ENCODE assay signal across 12 mouse cellular contexts in genomic region chr19:47412566-47413248, GRCm38 (mm10). TPM values are rescaled to one million over a fixed set of nuclear protein-coding genes. Genes with fewer than 3 reads are reported as not detected.
DNase-seq lines count a peak whose midpoint lies in the region; ATAC-seq and TF ChIP-seq lines count a peak whose summit lies in the region.
"Had no signal": no experiment of that assay in that cellular context is flagged by ENCODE, and none has a peak within 500 bp of the region (broad histone marks: within the 10 kb centered on the region; RNA-seq: fewer than 3 reads in every experiment).

No protein-coding gene starts in this region.

- DNase-seq in hindbrain, postnatal 0 days (ENCODE audit: low spot score) = no peak
- peak; percentile 15 for DNase-seq in CH12.LX (ENCODE audit: extremely low read depth)
- DNase-seq in intestine, embryonic 14.5 days (ENCODE audit: low spot score) = no peak
- no peak for DNase-seq in layer of hippocampus, adult 11-12 months (ENCODE audit: low spot score)
- no peak for DNase-seq in cerebellum, postnatal 10 days
- no peak for DNase-seq in cerebellum, adult 18-20 months
- DNase-seq: lung, embryonic 14.5 days had no signal

- H3K27ac ChIP-seq in hindbrain, postnatal 0 days = no peak overlapping the region
- no peak overlapping the region for H3K27ac ChIP-seq in hindbrain, embryonic 12.5 days
- no peak overlapping the region for H3K27ac ChIP-seq in CH12.LX (ENCODE audit: insufficient read depth, low read depth)
- H3K27ac ChIP-seq in intestine, embryonic 14.5 days (ENCODE audit: low read depth) = no peak overlapping the region
- H3K27ac ChIP-seq in small intestine, adult 2 months (ENCODE audit: insufficient read depth, low read depth, low read length) = peak overlapping the region; percentile 40; the same call in 1 of the 2 replicates
- H3K27ac ChIP-seq: hindbrain, embryonic 15.5 days; neural tube, embryonic 15.5 days had no signal

- H3K9ac ChIP-seq in hindbrain, postnatal 0 days (replicated peaks; ENCODE audit: low read length) = no peak overlapping the region
- no peak overlapping the region for H3K9ac ChIP-seq in hindbrain, embryonic 12.5 days
- no peak overlapping the region for H3K9ac ChIP-seq in CH12.LX (ENCODE audit: insufficient read depth, low read depth)
- no peak overlapping the region for H3K9ac ChIP-seq in intestine, embryonic 14.5 days (ENCODE audit: low read length)
- H3K9ac ChIP-seq: hindbrain, embryonic 15.5 days; lung, embryonic 14.5 days; neural tube, embryonic 15.5 days had no signal

- in situ Hi-C loops in CH12.LX (cut with MboI; ENCODE audit: low pct_ligation_motif_present, low pct_unique_long_range_greater_than_20kb, low sequenced_read_pairs) = no loop called here

- no peaks in the 10 kb centered on the region for H3K36me3 ChIP-seq in hindbrain, postnatal 0 days (ENCODE audit: insufficient read depth, low read length)
- no peaks in the 10 kb centered on the region for H3K36me3 ChIP-seq in hindbrain, embryonic 12.5 days
- peaks cover 0 to 38% of the 10 kb centered on the region in 2 experiments for H3K36me3 ChIP-seq in CH12.LX (replicated peaks in 1 of 2; ENCODE audit: control insufficient read depth in 1 of 2, insufficient read depth in 1 of 2, low read length in 1 of 2)
- H3K36me3 ChIP-seq in intestine, embryonic 14.5 days (ENCODE audit: control insufficient read depth, insufficient read depth, low read length) = 0 out of 2 replicates have a peak, but pooled peaks cover 4% of the 10 kb centered on the region
- H3K36me3 ChIP-seq in small intestine, adult 2 months (ENCODE audit: control insufficient read depth, insufficient read depth, low read length) = no peaks in the 10 kb centered on the region
- H3K36me3 ChIP-seq: hindbrain, embryonic 15.5 days; neural tube, embryonic 15.5 days had no signal

- H3K27me3 ChIP-seq in hindbrain, postnatal 0 days (ENCODE audit: insufficient read depth, low read length) = no peaks in the 10 kb centered on the region
- H3K27me3 ChIP-seq in hindbrain, embryonic 12.5 days = no peaks in the 10 kb centered on the region
- no peaks in the 10 kb centered on the region for H3K27me3 ChIP-seq in CH12.LX (replicated peaks)
- no peaks in the 10 kb centered on the region for H3K27me3 ChIP-seq in intestine, embryonic 14.5 days (replicated peaks; ENCODE audit: control insufficient read depth, insufficient read depth, low read length)
- no peaks in the 10 kb centered on the region for H3K27me3 ChIP-seq in small intestine, adult 2 months (ENCODE audit: control insufficient read depth, insufficient read depth, low read length)
- H3K27me3 ChIP-seq: hindbrain, embryonic 15.5 days; neural tube, embryonic 15.5 days had no signal

- 81% methylated on average over 11 of the region's 11 CpGs for WGBS in hindbrain, postnatal 0 days
- WGBS in hindbrain, embryonic 12.5 days = 73% methylated on average over 11 of the region's 11 CpGs
- 71% methylated on average over 11 of the region's 11 CpGs for WGBS in intestine, embryonic 14.5 days
- 22% methylated on average over 11 of the region's 11 CpGs for WGBS in small intestine, adult 2 months

- no peak overlapping the region for H3K4me2 ChIP-seq in hindbrain, postnatal 0 days (ENCODE audit: low read depth, low read length)
- no peak overlapping the region for H3K4me2 ChIP-seq in hindbrain, embryonic 12.5 days (replicated peaks)
- no peak overlapping the region for H3K4me2 ChIP-seq in CH12.LX (ENCODE audit: insufficient read depth, low read depth, poor library complexity, severe bottlenecking)
- no peak overlapping the region for H3K4me2 ChIP-seq in intestine, embryonic 14.5 days (ENCODE audit: low read length)
- H3K4me2 ChIP-seq: hindbrain, embryonic 15.5 days; lung, embryonic 14.5 days; neural tube, embryonic 15.5 days had no signal

- TF ChIP-seq EP300 in CH12.LX (IDR thresholded peaks at IDR 0.05; ENCODE audit: low read length) = no peak

- TF ChIP-seq POLR2A in CH12.LX (IDR thresholded peaks at IDR 0.05; ENCODE audit: low read depth, low read length) = no peak
- TF ChIP-seq POLR2A in small intestine, adult 2 months (IDR thresholded peaks at IDR 0.05; ENCODE audit: low read depth, low read length) = no peak

- H3K9me3 ChIP-seq in hindbrain, postnatal 0 days (ENCODE audit: low read length) = no peaks in the 10 kb centered on the region
- no peaks in the 10 kb centered on the region for H3K9me3 ChIP-seq in hindbrain, embryonic 12.5 days (replicated peaks)
- H3K9me3 ChIP-seq in CH12.LX (replicated peaks; ENCODE audit: low read length) = no peaks in the 10 kb centered on the region
- H3K9me3 ChIP-seq in intestine, embryonic 14.5 days (ENCODE audit: control insufficient read depth, low read length) = no peaks in the 10 kb centered on the region
- H3K9me3 ChIP-seq: hindbrain, embryonic 15.5 days; neural tube, embryonic 15.5 days had no signal

- no peak for ATAC-seq in hindbrain, postnatal 0 days
- ATAC-seq in hindbrain, embryonic 12.5 days (ENCODE audit: low FRiP score) = no peak
- peak; percentile 13; the same call in 1 of the 2 replicates for ATAC-seq in intestine, embryonic 14.5 days (replicated peaks; ENCODE audit: low FRiP score, low TSS enrichment, low read depth)

- no peak overlapping the region for H3K4me3 ChIP-seq in hindbrain, postnatal 0 days (ENCODE audit: low read length)
- no peak overlapping the region for H3K4me3 ChIP-seq in hindbrain, embryonic 12.5 days
- no peak overlapping the region for H3K4me3 ChIP-seq in CH12.LX (replicated peaks in 1 of 3; ENCODE audit: low read depth in 2 of 3, low read length in 2 of 3, poor library complexity in 1 of 3)
- no peak overlapping the region for H3K4me3 ChIP-seq in intestine, embryonic 14.5 days (ENCODE audit: low read depth, low read length)
- H3K4me3 ChIP-seq in small intestine, adult 2 months (ENCODE audit: low read depth, low read length) = no peak overlapping the region
- H3K4me3 ChIP-seq: erythroblast, embryonic 14.5 days; hindbrain, embryonic 15.5 days; neural tube, embryonic 15.5 days had no signal

- dilution Hi-C loops in CH12.LX (cut with MboI; ENCODE audit: extremely low pct_ligation_motif_present, extremely low pct_unique_long_range_greater_than_20kb, low sequenced_read_pairs) = no loop called here

- peak; percentile 12; the same call in 1 of the 2 replicates for TF ChIP-seq CTCF in hindbrain, postnatal 0 days (IDR thresholded peaks at IDR 0.05; ENCODE audit: low read depth)
- TF ChIP-seq CTCF in CH12.LX (conservative IDR thresholded peaks at IDR 0.05 in 1 of 2, IDR thresholded peaks at IDR 0.05 in 1 of 2; ENCODE audit: low read depth in 2 of 2, low read length in 2 of 2) = peak in 1 of 2 experiments; percentile 52; a peak in 2 of 4 replicates
- no peak for TF ChIP-seq CTCF in small intestine, adult 2 months (IDR thresholded peaks at IDR 0.05; ENCODE audit: extremely low read depth, insufficient read length, insufficient replicate concordance, low read depth, low read length)

- peaks cover 19% of the 10 kb centered on the region for H3K4me1 ChIP-seq in hindbrain, postnatal 0 days (ENCODE audit: insufficient read depth, low read length)
- H3K4me1 ChIP-seq in hindbrain, embryonic 12.5 days = peaks cover 19% of the 10 kb centered on the region
- peaks cover 0 to 35% of the 10 kb centered on the region in 2 experiments; a peak in 2 of 4 replicates for H3K4me1 ChIP-seq in CH12.LX (ENCODE audit: control insufficient read depth in 1 of 2, insufficient read depth in 2 of 2)
- H3K4me1 ChIP-seq in intestine, embryonic 14.5 days (replicated peaks; ENCODE audit: control insufficient read depth, insufficient read depth, low read length) = peaks cover 24% of the 10 kb centered on the region
- peaks cover 10% of the 10 kb centered on the region for H3K4me1 ChIP-seq in small intestine, adult 2 months (ENCODE audit: control insufficient read depth, insufficient read depth, insufficient read length, low read length)

- TF ChIP-seq RAD21 in CH12.LX (IDR thresholded peaks at IDR 0.05; ENCODE audit: low read depth, low read length) = peak; percentile 37

- H3K79me2 ChIP-seq in CH12.LX (replicated peaks; ENCODE audit: control insufficient read depth, extremely low read depth, insufficient read depth, poor library complexity, severe bottlenecking) = no peaks in the 10 kb centered on the region

TF ChIP-seq in CH12.LX, 34 proteins besides CTCF, POLR2A, EP300 and RAD21:
- no peak for TF ChIP-seq ZNF384 (IDR thresholded peaks at IDR 0.05; ENCODE audit: low read depth, low read length)
- TF ChIP-seq MXI1 (IDR thresholded peaks at IDR 0.05; ENCODE audit: low read depth, low read length) = no peak
- TF ChIP-seq GABPA (IDR thresholded peaks at IDR 0.05; ENCODE audit: insufficient replicate concordance, low read depth, low read length) = no peak
- TF ChIP-seq NRF1 (IDR thresholded peaks at IDR 0.05; ENCODE audit: low read depth, low read length) = no peak
- TF ChIP-seq SIN3A (IDR thresholded peaks at IDR 0.05; ENCODE audit: low read length) = no peak
- TF ChIP-seq POLR2AphosphoS2 (IDR thresholded peaks at IDR 0.05; ENCODE audit: low read depth, low read length) = no peak
- no peak for TF ChIP-seq IRF4 (IDR thresholded peaks at IDR 0.05; ENCODE audit: low read depth, low read length)
- TF ChIP-seq SMC3 (IDR thresholded peaks at IDR 0.05; ENCODE audit: low read depth, low read length) = peak; percentile 41
- TF ChIP-seq USF2 (conservative IDR thresholded peaks at IDR 0.05; ENCODE audit: low read depth, low read length) = no peak
TF ChIP-seq in CH12.LX: peak in this region for 1.

RNA-seq across cellular contexts. Expression of gene Sh3pxd2a, which starts 51.5 kb away (rescaled TPM):
- total RNA-seq in hindbrain, postnatal 0 days (2014; rRNA removed) = 21.9 and 25.5 TPM in 2 replicates
- 1.4 and 1.8 TPM in 2 replicates for polyA plus RNA-seq in hindbrain, postnatal 0 days (2015; fragmentation: Nextera tagmentation; extraction: Ambion mirVana)
- polyA plus RNA-seq in hindbrain, embryonic 12.5 days (2016; fragmentation: Nextera tagmentation; extraction: Ambion mirVana) = 3.9 and 5.4 TPM in 2 replicates
- total RNA-seq in CH12.LX (2012; rRNA removed) (2.4 and 3.2 TPM in 2 replicates), CH12.LX (2014; rRNA removed) (1.2 and 1.3 TPM in 2 replicates)
- polyA plus RNA-seq in CH12.LX (2012; ENCODE audit: insufficient read length, low read depth) = 4.6 and 4.9 TPM in 2 replicates
- polyA plus RNA-seq in intestine, embryonic 14.5 days (2014; fragmentation: Nextera tagmentation; extraction: Ambion mirVana) = 8.8 and 8.9 TPM in 2 replicates
- 6.2 and 6.3 TPM in 2 replicates for polyA plus RNA-seq in small intestine, adult 2 months (2012; rRNA removed)
